Mouse (Mus musculus): Measurements from ENCODE around the gene Gm32742. TPM values are rescaled to one million over a fixed set of nuclear protein-coding genes. Genes with fewer than 3 reads are reported as not detected.

Gene Gm32742
- polyA plus RNA-seq, 1 experiment from 2014 or later: not detected

DNA sequence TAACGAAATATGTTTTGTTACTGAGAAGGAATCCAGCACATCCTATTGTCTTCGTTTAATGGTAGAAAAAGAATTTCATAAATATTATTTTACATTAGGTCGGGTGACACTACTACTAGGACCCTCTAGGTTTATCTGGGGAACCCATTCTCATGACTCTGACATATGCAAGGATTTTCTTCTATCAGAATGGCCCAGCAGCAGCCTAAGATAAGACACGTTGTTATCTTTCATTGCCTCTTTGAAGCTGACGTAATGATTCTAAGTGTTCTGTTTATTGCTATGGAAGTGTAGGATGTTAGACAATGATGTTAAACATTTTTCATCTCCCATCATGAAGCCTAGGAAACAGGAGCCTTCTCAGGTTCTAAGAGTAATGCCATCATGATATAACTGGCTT is 71.6 kb downstream of the Gm32742 start:
- Histone ChIP-seq H3K9me3 (no peaks in the 10 kb centered on the region), H3K4me3 (no peak overlapping the region), H3K4me2 (no peak overlapping the region), H3K4me1 (no peaks in the 10 kb centered on the region), H3K9ac (no peak overlapping the region), H3K27ac (no peak overlapping the region), H3K36me3 (replicated peaks) (no peaks in the 10 kb centered on the region), H3K27me3 (replicated peaks) (no peaks in the 10 kb centered on the region)
- 82% methylated on average over 5 of the region's 5 CpGs for WGBS
- ATAC-seq (replicated peaks): no peak

DNA sequence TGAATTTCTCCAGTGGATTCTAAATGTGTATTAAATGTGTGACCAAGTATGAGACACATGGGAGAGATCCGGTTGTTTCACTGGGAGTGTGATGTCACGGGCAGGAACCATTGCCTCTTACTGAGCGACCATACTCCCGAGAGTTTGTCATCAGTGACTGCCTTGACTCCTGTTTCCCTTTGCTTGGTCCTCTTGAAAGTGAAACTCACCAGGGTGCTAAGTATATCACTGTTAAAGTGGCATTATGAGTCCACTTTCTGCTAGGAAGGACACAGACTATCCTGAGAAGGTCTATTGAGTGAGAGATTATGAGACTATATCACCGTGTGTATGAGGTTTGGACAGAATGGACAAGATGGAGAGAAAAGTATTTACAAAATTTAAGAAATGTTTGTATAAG is 83.7 kb downstream of the Gm32742 start:
- H3K36me3 ChIP-seq (replicated peaks): no peaks in the 10 kb centered on the region
- 89% methylated on average over 5 of the region's 5 CpGs for WGBS
- no peak overlapping the region for H3K4me2 ChIP-seq
- H3K4me1 ChIP-seq: peaks cover 8% of the 10 kb centered on the region
- no peak for ATAC-seq (replicated peaks)
- no peak overlapping the region for H3K27ac ChIP-seq
- 0 out of 2 replicates have a peak, but pooled peaks cover 8% of the 10 kb centered on the region for H3K27me3 ChIP-seq (replicated peaks)
- H3K4me3 ChIP-seq: no peak overlapping the region
- H3K9me3 ChIP-seq: no peaks in the 10 kb centered on the region
- H3K9ac ChIP-seq: no peak overlapping the region

MicroRNAs within 50 kb of the gene (microRNA counts, 519-probe panel; counts per million panel counts)
- microRNA mmu-miR-34b-3p: 2,442 counts per million, percentile 46 among the panel's probes with 10 or more counts
- microRNA mmu-miR-34b-5p: 2,442 counts per million, percentile 47 among the panel's probes with 10 or more counts
- 3,671 counts per million, percentile 83 among the panel's probes with 10 or more counts for microRNA mmu-miR-34c

Small RNAs within 50 kb of the gene (microRNA-seq; reads per million reads assigned to microRNA genes)
- 17.1 reads per million, percentile 35 among the genes with 10 or more reads in this experiment for gene Mir34b
- gene Mir34c: 567 reads per million, percentile 74 among the genes with 10 or more reads in this experiment

Other genes with a start within 250 kb of the Gm32742 start
- gene Sik2, start 156.4 kb downstream of the Gm32742 start, polyA plus RNA-seq (2015; fragmentation: Nextera tagmentation; extraction: Ambion mirVana): 17.1 and 19.8 TPM in 2 replicates
- not detected in 2 replicates for gene Btg4, start 104.6 kb downstream of the Gm32742 start, polyA plus RNA-seq (2015; fragmentation: Nextera tagmentation; extraction: Ambion mirVana)
- gene Layn, start 88.4 kb downstream of the Gm32742 start, polyA plus RNA-seq (2015; fragmentation: Nextera tagmentation; extraction: Ambion mirVana): 0.92 and 1.4 TPM in 2 replicates
- 0.70 and 1.2 TPM in 2 replicates for gene 4833427G06Rik, start 63.4 kb downstream of the Gm32742 start, polyA plus RNA-seq (2015; fragmentation: Nextera tagmentation; extraction: Ambion mirVana)
- gene Pou2af1, start 48.2 kb upstream of the Gm32742 start, polyA plus RNA-seq (2015; fragmentation: Nextera tagmentation; extraction: Ambion mirVana): 0.10 and 0.14 TPM in 2 replicates
- 0.57 and 1.1 TPM in 2 replicates for gene Colca2, start 113.1 kb upstream of the Gm32742 start, polyA plus RNA-seq (2015; fragmentation: Nextera tagmentation; extraction: Ambion mirVana)
- gene 1810046K07Rik, start 163.4 kb upstream of the Gm32742 start, polyA plus RNA-seq (2015; fragmentation: Nextera tagmentation; extraction: Ambion mirVana): not detected in 2 replicates

Data from midbrain, embryonic 15.5 days (tissue).